In the genomic region with DNA sequence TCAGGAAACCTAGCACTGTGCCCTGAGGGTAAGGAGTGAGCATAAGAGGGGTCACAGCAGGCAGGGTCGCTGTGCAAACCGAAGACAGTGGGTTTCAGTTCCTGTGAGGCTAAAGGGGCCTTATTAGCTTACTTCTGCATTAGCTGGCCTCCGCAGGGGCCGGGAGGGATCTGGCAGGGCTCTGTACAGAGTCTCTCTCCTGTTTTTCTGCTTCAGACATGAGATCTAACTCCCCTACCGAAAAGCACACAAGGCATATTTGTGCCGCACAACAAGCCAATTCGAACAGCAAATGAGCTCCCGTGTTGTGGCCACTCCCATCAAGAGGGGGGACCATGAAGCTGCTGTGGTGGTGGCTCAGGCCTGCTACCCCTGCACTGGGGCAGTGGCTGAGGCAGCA, we compare ENCODE assay signal across 9 mouse cellular contexts. TPM values are rescaled to one million over a fixed set of nuclear protein-coding genes. Genes with fewer than 3 reads are reported as not detected.
A peak's percentile ranks its signal among the peaks of the same experiment; 100 is the strongest.
DNase-seq lines count a peak whose midpoint lies in the region; ATAC-seq and TF ChIP-seq lines count a peak whose summit lies in the region.
"Had no signal": no experiment of that assay in that cellular context is flagged by ENCODE, and none has a peak within 500 bp of the region (broad histone marks: within the 10 kb centered on the region; RNA-seq: fewer than 3 reads in every experiment).

No protein-coding gene starts in this region.

- H3K9ac ChIP-seq in heart, embryonic 14.5 days (ENCODE audit: low read length) = peak overlapping the region; percentile 56
- no peak overlapping the region for H3K9ac ChIP-seq in heart, adult 2 months (ENCODE audit: low read depth, low read length)
- 0 out of 2 replicates have a peak overlapping the region, but pooled peaks have one; percentile 8 for H3K9ac ChIP-seq in limb, embryonic 14.5 days (ENCODE audit: low read depth, low read length, severe bottlenecking)

- TF ChIP-seq CTCF in heart, adult 2 months (IDR thresholded peaks at IDR 0.05) = no peak

- intact Hi-C loops in heart, adult 2 months (cut with DNase I) = no loop called here

- no peaks in the 10 kb centered on the region for H3K36me3 ChIP-seq in heart, embryonic 14.5 days (ENCODE audit: control insufficient read depth, insufficient read depth, low read length)
- H3K36me3 ChIP-seq in heart, adult 2 months (ENCODE audit: control insufficient read depth, insufficient read depth, low read length) = no peaks in the 10 kb centered on the region
- no peaks in the 10 kb centered on the region for H3K36me3 ChIP-seq in limb, embryonic 14.5 days (ENCODE audit: control insufficient read depth, insufficient read depth, low read length)
- H3K36me3 ChIP-seq: G1E had no signal

- H3K4me3 ChIP-seq in heart, embryonic 14.5 days (ENCODE audit: control insufficient read depth in 1 of 2, insufficient read depth in 1 of 2, low read depth in 1 of 2, low read length in 2 of 2) = peak overlapping the region in 1 of 2 experiments; percentile 19; a peak in 1 of 4 replicates
- H3K4me3 ChIP-seq in heart, adult 2 months = no peak overlapping the region
- H3K4me3 ChIP-seq in limb, embryonic 14.5 days (replicated peaks; ENCODE audit: low read length) = no peak overlapping the region

- no peaks in the 10 kb centered on the region for H3K27me3 ChIP-seq in heart, embryonic 14.5 days (ENCODE audit: control insufficient read depth, insufficient read depth, low read length)
- no peaks in the 10 kb centered on the region for H3K27me3 ChIP-seq in heart, adult 2 months (ENCODE audit: control insufficient read depth, insufficient read depth, low read length)
- H3K27me3 ChIP-seq in limb, embryonic 14.5 days (ENCODE audit: control insufficient read depth, insufficient read depth, low read length) = no peaks in the 10 kb centered on the region

- peak overlapping the region in 1 of 2 experiments; percentile 78; a peak in 2 of 4 replicates for H3K27ac ChIP-seq in heart, embryonic 14.5 days (replicated peaks in 1 of 2; ENCODE audit: control insufficient read depth in 1 of 2, insufficient read depth in 1 of 2, low read depth in 2 of 2, low read length in 2 of 2)
- no peak overlapping the region for H3K27ac ChIP-seq in heart, adult 2 months
- no peak overlapping the region for H3K27ac ChIP-seq in limb, embryonic 14.5 days (replicated peaks; ENCODE audit: low read depth, low read length)

- TF ChIP-seq POLR2A in heart, adult 2 months (IDR thresholded peaks at IDR 0.05; ENCODE audit: insufficient read depth, low read depth, low read length) = no peak
- TF ChIP-seq POLR2A in limb, embryonic 14.5 days (IDR thresholded peaks at IDR 0.05; ENCODE audit: borderline replicate concordance, extremely low read depth, insufficient read depth, insufficient read length) = no peak

- no peaks in the 10 kb centered on the region for H3K9me3 ChIP-seq in heart, embryonic 14.5 days (ENCODE audit: control insufficient read depth, low read length)
- no peaks in the 10 kb centered on the region for H3K9me3 ChIP-seq in limb, embryonic 14.5 days (ENCODE audit: control insufficient read depth, low read length)
- H3K9me3 ChIP-seq: G1E had no signal

- WGBS in heart, embryonic 14.5 days = 41% methylated on average over 8 of the region's 8 CpGs
- WGBS in heart, adult 2 months = 56% methylated on average over 8 of the region's 8 CpGs
- WGBS in limb, embryonic 14.5 days = 19% methylated on average over 8 of the region's 8 CpGs

- no peak for ATAC-seq in heart, embryonic 14.5 days (ENCODE audit: insufficient number of reproducible peaks, insufficient read depth, low FRiP score, low read depth)
- no peak for ATAC-seq in limb, embryonic 14.5 days (ENCODE audit: low FRiP score, low read depth)

- no peak for TF ChIP-seq EP300 in heart, adult 2 months (IDR thresholded peaks at IDR 0.05; ENCODE audit: insufficient read depth, low read depth, low read length)

- peak overlapping the region; percentile 62 for H3K4me2 ChIP-seq in heart, embryonic 14.5 days (ENCODE audit: low read length)
- H3K4me2 ChIP-seq in limb, embryonic 14.5 days (replicated peaks; ENCODE audit: low read depth, low read length, severe bottlenecking) = 0 out of 2 replicates have a peak overlapping the region, but pooled peaks have one; percentile 6

- no peaks in the 10 kb centered on the region for H3K79me2 ChIP-seq in heart, adult 2 months (replicated peaks; ENCODE audit: control insufficient read depth, insufficient read depth, low read length)

- peaks cover 32 to 50% of the 10 kb centered on the region in 2 experiments for H3K4me1 ChIP-seq in heart, embryonic 14.5 days (ENCODE audit: control insufficient read depth in 2 of 2, insufficient read depth in 2 of 2, low read length in 2 of 2)
- peaks cover 11% of the 10 kb centered on the region for H3K4me1 ChIP-seq in heart, adult 2 months (ENCODE audit: control insufficient read depth, insufficient read depth, low read length)
- peaks cover 25% of the 10 kb centered on the region for H3K4me1 ChIP-seq in limb, embryonic 14.5 days (ENCODE audit: control insufficient read depth, insufficient read depth, low read length)

- no peak for DNase-seq in heart, adult 2 months
- peak; percentile 49 for DNase-seq in thymus, postnatal 4 days
- no peak for DNase-seq in thymus, postnatal 14 days
- DNase-seq in limb, embryonic 14.5 days (ENCODE audit: low spot score) = no peak
- DNase-seq in c-Kit-positive CD71-positive TER-119-positive erythroid progenitor cells, embryonic 14.5 days (ENCODE audit: low spot score) = no peak
- DNase-seq in urinary bladder, postnatal 10 days (ENCODE audit: low spot score) = no peak
- no peak for DNase-seq in layer of hippocampus, postnatal 36 days

RNA-seq across cellular contexts. Expression of a gene that starts 5.6 kb away (rescaled TPM):
- polyA plus RNA-seq in heart, embryonic 14.5 days (2014; fragmentation: Nextera tagmentation; extraction: Ambion mirVana) = 4.9 and 5.6 TPM in 2 replicates
- 1 to 10 TPM; 9.2 to 9.3 TPM for total RNA-seq in heart, adult 2 months (2021)
- 11.2 and 14.6 TPM in 2 replicates for polyA plus RNA-seq in heart, adult 2 months (2012; rRNA removed)
- polyA plus RNA-seq in limb, embryonic 14.5 days (2012; rRNA removed) = 6.5 and 6.9 TPM in 2 replicates
- polyA plus RNA-seq in limb, embryonic 14.5 days (2014; fragmentation: Nextera tagmentation; extraction: Ambion mirVana) = 3.4 and 4.1 TPM in 2 replicates
- total RNA-seq in layer of hippocampus, postnatal 36 days (2021) = 1 to 10 TPM; 3.0 to 3.8 TPM
- total RNA-seq: G1E had no signal
- polyA plus RNA-seq: G1E had no signal

RNA-seq across cellular contexts. Expression of a gene that starts 18.3 kb away (rescaled TPM):
- not detected in 2 replicates for polyA plus RNA-seq in heart, embryonic 14.5 days (2014; fragmentation: Nextera tagmentation; extraction: Ambion mirVana)
- not detected for total RNA-seq in heart, adult 2 months (2021)
- not detected in 2 replicates for polyA plus RNA-seq in heart, adult 2 months (2012; rRNA removed)
- polyA plus RNA-seq in limb, embryonic 14.5 days (2012; rRNA removed) = not detected in 2 replicates
- polyA plus RNA-seq in limb, embryonic 14.5 days (2014; fragmentation: Nextera tagmentation; extraction: Ambion mirVana) = not detected in 2 replicates
- under 1 TPM in 1 of 2 experiments, not detected in 1; 0.33 TPM for total RNA-seq in layer of hippocampus, postnatal 36 days (2021)
- total RNA-seq: G1E had no signal
- polyA plus RNA-seq: G1E had no signal

RNA-seq across cellular contexts. Expression of a gene that starts 29.8 kb away (rescaled TPM):
- polyA plus RNA-seq in heart, embryonic 14.5 days (2014; fragmentation: Nextera tagmentation; extraction: Ambion mirVana) = 227 and 240 TPM in 2 replicates
- under 1 TPM; 0.18 to 0.80 TPM for total RNA-seq in heart, adult 2 months (2021)
- polyA plus RNA-seq in heart, adult 2 months (2012; rRNA removed) = 0.35 and 0.79 TPM in 2 replicates
- 128 and 138 TPM in 2 replicates for polyA plus RNA-seq in limb, embryonic 14.5 days (2012; rRNA removed)
- 267 and 276 TPM in 2 replicates for polyA plus RNA-seq in limb, embryonic 14.5 days (2014; fragmentation: Nextera tagmentation; extraction: Ambion mirVana)
- total RNA-seq in layer of hippocampus, postnatal 36 days (2021) = 1 to 10 TPM in 1 of 2 experiments, under 1 TPM in 1; 0.77 to 1.4 TPM

RNA-seq across cellular contexts. Expression of a gene that starts 53.0 kb away (rescaled TPM):
- polyA plus RNA-seq in heart, embryonic 14.5 days (2014; fragmentation: Nextera tagmentation; extraction: Ambion mirVana) = 98.0 and 100 TPM in 2 replicates
- total RNA-seq in heart, adult 2 months (2021) = 1 to 10 TPM; 1.9 to 2.0 TPM
- polyA plus RNA-seq in heart, adult 2 months (2012; rRNA removed) = 3.0 and 3.7 TPM in 2 replicates
- polyA plus RNA-seq in limb, embryonic 14.5 days (2012; rRNA removed) = 160 and 175 TPM in 2 replicates
- 128 and 132 TPM in 2 replicates for polyA plus RNA-seq in limb, embryonic 14.5 days (2014; fragmentation: Nextera tagmentation; extraction: Ambion mirVana)
- under 1 TPM; 0.88 to 0.97 TPM for total RNA-seq in layer of hippocampus, postnatal 36 days (2021)

RNA-seq across cellular contexts. Expression of a gene that starts 53.2 kb away (rescaled TPM):
- 18.7 and 20.8 TPM in 2 replicates for polyA plus RNA-seq in heart, embryonic 14.5 days (2014; fragmentation: Nextera tagmentation; extraction: Ambion mirVana)
- total RNA-seq in heart, adult 2 months (2021) = 1 to 10 TPM; 2.5 to 3.2 TPM
- polyA plus RNA-seq in heart, adult 2 months (2012; rRNA removed) = 11.8 and 14.3 TPM in 2 replicates
- 10.4 TPM in 2 replicates for polyA plus RNA-seq in limb, embryonic 14.5 days (2012; rRNA removed)
- 4.6 and 5.3 TPM in 2 replicates for polyA plus RNA-seq in limb, embryonic 14.5 days (2014; fragmentation: Nextera tagmentation; extraction: Ambion mirVana)
- 1 to 10 TPM; 3.8 to 4.0 TPM for total RNA-seq in layer of hippocampus, postnatal 36 days (2021)

Comparison
In these comparisons a context has a peak if more than half of its experiments do, and no peak if none do; other contexts are left out.
1. RNA of a gene that starts 29.8 kb away (polyA plus RNA-seq): 128 to 276 TPM in limb, embryonic 14.5 days and 227 to 240 TPM in heart, embryonic 14.5 days; 0.35 to 0.79 TPM in heart, adult 2 months; every median in the first group is over 10 times any median in the second.